18 mouse cellular contexts compared by ENCODE assay signal in genomic region chr16:27056495-27057269, GRCm38 (mm10).
DNase-seq lines count a peak whose midpoint lies in the region; ATAC-seq and TF ChIP-seq lines count a peak whose summit lies in the region.
"Had no signal": no experiment of that assay in that cellular context is flagged by ENCODE, and none has a peak within 500 bp of the region (broad histone marks: within the 10 kb centered on the region; RNA-seq: fewer than 3 reads in every experiment).

No protein-coding gene starts in this region.

- ATAC-seq in hindbrain, postnatal 0 days: no peak
- ATAC-seq in hindbrain, embryonic 13.5 days (ENCODE audit: low FRiP score): no peak
- ATAC-seq in neural tube, embryonic 13.5 days (ENCODE audit: low read depth): peak; percentile 32
- ATAC-seq in neural tube, embryonic 15.5 days (ENCODE audit: low FRiP score): no peak; the same call in 1 of the 2 replicates
- peak; percentile 77 for ATAC-seq in forebrain, embryonic 16.5 days
- ATAC-seq: intestine, embryonic 15.5 days had no signal

- no peak overlapping the region for H3K27ac ChIP-seq in hindbrain, postnatal 0 days
- no peak overlapping the region for H3K27ac ChIP-seq in hindbrain, embryonic 13.5 days
- no peak overlapping the region for H3K27ac ChIP-seq in neural tube, embryonic 13.5 days (replicated peaks)
- H3K27ac ChIP-seq in neural tube, embryonic 15.5 days (replicated peaks): no peak overlapping the region
- H3K27ac ChIP-seq in forebrain, embryonic 16.5 days (ENCODE audit: low read length): no peak overlapping the region
- H3K27ac ChIP-seq: embryonic facial prominence, embryonic 13.5 days; heart, embryonic 10.5 days; hindbrain, embryonic 12.5 days; intestine, embryonic 15.5 days had no signal

- DNase-seq in hindbrain, postnatal 0 days (ENCODE audit: low spot score): peak; percentile 13
- no peak for DNase-seq in yolk sac, embryonic 10.5 days (ENCODE audit: low spot score)
- DNase-seq: adrenal gland, postnatal 10 days; cerebellum, adult 18-20 months; cerebellum, adult 9-11 months; cerebellum, postnatal 36 days; gastrocnemius, postnatal 10 days; heart, adult 18-20 months; heart, postnatal 10 days; heart, postnatal 4 days had no signal

- 58% methylated on average over 4 of the region's 4 CpGs for WGBS in hindbrain, postnatal 0 days
- 64% methylated on average over 4 of the region's 4 CpGs for WGBS in hindbrain, embryonic 13.5 days
- 51% methylated on average over 4 of the region's 4 CpGs for WGBS in neural tube, embryonic 13.5 days
- WGBS in neural tube, embryonic 15.5 days: 43% methylated on average over 4 of the region's 4 CpGs
- WGBS in forebrain, embryonic 16.5 days: 41% methylated on average over 4 of the region's 4 CpGs

- no peaks in the 10 kb centered on the region for H3K4me1 ChIP-seq in hindbrain, postnatal 0 days (ENCODE audit: insufficient read depth, low read length)
- H3K4me1 ChIP-seq in hindbrain, embryonic 13.5 days (replicated peaks): no peaks in the 10 kb centered on the region
- H3K4me1 ChIP-seq in neural tube, embryonic 13.5 days (replicated peaks): no peaks in the 10 kb centered on the region
- H3K4me1 ChIP-seq in neural tube, embryonic 15.5 days: no peaks in the 10 kb centered on the region
- no peaks in the 10 kb centered on the region for H3K4me1 ChIP-seq in forebrain, embryonic 16.5 days (replicated peaks; ENCODE audit: control insufficient read depth, insufficient read depth, low read length)
- H3K4me1 ChIP-seq: embryonic facial prominence, embryonic 13.5 days; heart, embryonic 10.5 days; hindbrain, embryonic 12.5 days; intestine, embryonic 15.5 days had no signal

- no peaks in the 10 kb centered on the region for H3K9me3 ChIP-seq in hindbrain, postnatal 0 days (ENCODE audit: low read length)
- no peaks in the 10 kb centered on the region for H3K9me3 ChIP-seq in hindbrain, embryonic 13.5 days
- no peaks in the 10 kb centered on the region; the same call in 1 of the 2 replicates for H3K9me3 ChIP-seq in neural tube, embryonic 13.5 days
- no peaks in the 10 kb centered on the region for H3K9me3 ChIP-seq in neural tube, embryonic 15.5 days (replicated peaks)
- no peaks in the 10 kb centered on the region for H3K9me3 ChIP-seq in forebrain, embryonic 16.5 days (ENCODE audit: control insufficient read depth, low read length)
- H3K9me3 ChIP-seq: embryonic facial prominence, embryonic 13.5 days; heart, embryonic 10.5 days; hindbrain, embryonic 12.5 days; intestine, embryonic 15.5 days had no signal

- H3K36me3 ChIP-seq in hindbrain, postnatal 0 days (ENCODE audit: insufficient read depth, low read length): no peaks in the 10 kb centered on the region
- H3K36me3 ChIP-seq in hindbrain, embryonic 13.5 days: no peaks in the 10 kb centered on the region
- no peaks in the 10 kb centered on the region for H3K36me3 ChIP-seq in neural tube, embryonic 13.5 days
- H3K36me3 ChIP-seq in neural tube, embryonic 15.5 days: no peaks in the 10 kb centered on the region
- H3K36me3 ChIP-seq in forebrain, embryonic 16.5 days (ENCODE audit: control insufficient read depth, insufficient read depth): no peaks in the 10 kb centered on the region
- H3K36me3 ChIP-seq: embryonic facial prominence, embryonic 13.5 days; heart, embryonic 10.5 days; hindbrain, embryonic 12.5 days; intestine, embryonic 15.5 days had no signal

- H3K27me3 ChIP-seq in hindbrain, postnatal 0 days (ENCODE audit: insufficient read depth, low read length): no peaks in the 10 kb centered on the region
- no peaks in the 10 kb centered on the region for H3K27me3 ChIP-seq in hindbrain, embryonic 13.5 days
- no peaks in the 10 kb centered on the region for H3K27me3 ChIP-seq in neural tube, embryonic 13.5 days
- no peaks in the 10 kb centered on the region for H3K27me3 ChIP-seq in neural tube, embryonic 15.5 days (replicated peaks)
- no peaks in the 10 kb centered on the region for H3K27me3 ChIP-seq in forebrain, embryonic 16.5 days (replicated peaks; ENCODE audit: control insufficient read depth, insufficient read depth, low read length)
- H3K27me3 ChIP-seq: embryonic facial prominence, embryonic 13.5 days; hindbrain, embryonic 12.5 days; intestine, embryonic 15.5 days had no signal

- no peak overlapping the region for H3K4me3 ChIP-seq in hindbrain, postnatal 0 days (ENCODE audit: low read length)
- H3K4me3 ChIP-seq in hindbrain, embryonic 13.5 days: no peak overlapping the region
- no peak overlapping the region for H3K4me3 ChIP-seq in neural tube, embryonic 13.5 days
- H3K4me3 ChIP-seq in neural tube, embryonic 15.5 days (replicated peaks): no peak overlapping the region
- no peak overlapping the region for H3K4me3 ChIP-seq in forebrain, embryonic 16.5 days (replicated peaks; ENCODE audit: low read length)
- H3K4me3 ChIP-seq: embryonic facial prominence, embryonic 13.5 days; heart, embryonic 10.5 days; hindbrain, embryonic 12.5 days; intestine, embryonic 15.5 days had no signal

- no peak for TF ChIP-seq CTCF in hindbrain, postnatal 0 days (IDR thresholded peaks at IDR 0.05; ENCODE audit: low read depth)

- H3K4me2 ChIP-seq in hindbrain, postnatal 0 days (ENCODE audit: low read depth, low read length): no peak overlapping the region
- no peak overlapping the region for H3K4me2 ChIP-seq in hindbrain, embryonic 13.5 days
- no peak overlapping the region for H3K4me2 ChIP-seq in neural tube, embryonic 13.5 days
- H3K4me2 ChIP-seq in neural tube, embryonic 15.5 days: no peak overlapping the region
- no peak overlapping the region for H3K4me2 ChIP-seq in forebrain, embryonic 16.5 days (ENCODE audit: low read length)
- H3K4me2 ChIP-seq: embryonic facial prominence, embryonic 13.5 days; hindbrain, embryonic 12.5 days; intestine, embryonic 15.5 days had no signal

- H3K9ac ChIP-seq in hindbrain, postnatal 0 days (replicated peaks; ENCODE audit: low read length): no peak overlapping the region
- no peak overlapping the region for H3K9ac ChIP-seq in hindbrain, embryonic 13.5 days
- no peak overlapping the region for H3K9ac ChIP-seq in neural tube, embryonic 13.5 days
- H3K9ac ChIP-seq in neural tube, embryonic 15.5 days (replicated peaks): no peak overlapping the region
- no peak overlapping the region for H3K9ac ChIP-seq in forebrain, embryonic 16.5 days (replicated peaks; ENCODE audit: low read depth, low read length)
- H3K9ac ChIP-seq: embryonic facial prominence, embryonic 13.5 days; hindbrain, embryonic 12.5 days; intestine, embryonic 15.5 days had no signal

Comparison
In these comparisons a context has a peak if more than half of its experiments do, and no peak if none do; other contexts are left out.
1. ATAC-seq: peak in neural tube, embryonic 13.5 days (single experiment) and forebrain, embryonic 16.5 days (single experiment); none in hindbrain, postnatal 0 days (single experiment), hindbrain, embryonic 13.5 days (single experiment) and neural tube, embryonic 15.5 days (single experiment).